Mouse (Mus musculus) CD4-positive, CD25-positive, alpha-beta regulatory T cell, adult 4 months (primary cell): ENCODE measurements around the gene Il1rn. TPM values are rescaled to one million over a fixed set of nuclear protein-coding genes. Genes with fewer than 3 reads are reported as not detected.

Source experiments
- ATAC-seq: one replicate; pipeline ENCODE4 v1.8.0; 2017
- polyA plus RNA-seq, 2 experiments: library from polyadenylated mRNA; unstranded; fragments of 100-300 nt; shearing (Covaris generic); gene quantifications; one replicate each; pipeline ENCODE4 v1.2.1; 2017

Il1rn gene
- polyA plus RNA-seq, 2 experiments from 2014 or later: 1.9 to 4.8 TPM

DNA sequence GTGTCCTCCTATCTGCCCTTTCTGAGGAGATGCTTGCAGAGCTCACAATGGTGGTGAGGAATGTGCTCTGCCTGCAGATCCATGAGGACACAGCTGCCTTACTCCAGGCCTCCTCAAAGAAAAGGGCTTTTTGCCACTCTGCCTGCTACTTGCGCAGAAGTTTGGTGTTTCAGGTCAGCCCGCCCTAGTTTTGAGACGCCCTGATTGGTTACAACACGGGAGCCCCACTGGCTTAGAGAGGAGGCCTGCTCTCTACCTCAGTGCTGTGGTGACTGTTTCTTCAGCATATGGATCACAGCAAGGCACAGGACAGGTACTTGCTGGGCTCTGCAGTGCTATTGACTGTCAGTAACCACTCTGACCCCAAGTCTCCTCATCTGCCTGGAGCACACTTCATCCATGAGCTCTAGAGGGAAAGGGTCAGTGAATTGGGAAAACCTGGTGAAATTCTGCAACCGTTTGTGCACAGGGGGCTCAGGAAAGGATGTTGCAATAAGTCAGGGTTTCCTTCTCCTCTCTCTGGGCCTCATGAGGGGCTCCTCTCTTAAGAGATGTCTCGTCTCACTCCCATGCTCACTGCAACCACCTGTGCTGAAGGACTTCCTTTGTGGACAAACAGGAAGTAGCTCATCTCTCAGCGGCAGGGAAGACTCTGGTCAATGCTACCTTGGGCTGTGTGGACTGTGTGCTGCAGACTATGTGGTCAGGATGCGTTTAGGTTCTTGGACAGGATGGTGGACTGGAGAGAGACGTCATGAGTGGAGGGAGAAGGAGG is 46.0 kb downstream of the Il1rn start:
- ATAC-seq: no peak

DNA sequence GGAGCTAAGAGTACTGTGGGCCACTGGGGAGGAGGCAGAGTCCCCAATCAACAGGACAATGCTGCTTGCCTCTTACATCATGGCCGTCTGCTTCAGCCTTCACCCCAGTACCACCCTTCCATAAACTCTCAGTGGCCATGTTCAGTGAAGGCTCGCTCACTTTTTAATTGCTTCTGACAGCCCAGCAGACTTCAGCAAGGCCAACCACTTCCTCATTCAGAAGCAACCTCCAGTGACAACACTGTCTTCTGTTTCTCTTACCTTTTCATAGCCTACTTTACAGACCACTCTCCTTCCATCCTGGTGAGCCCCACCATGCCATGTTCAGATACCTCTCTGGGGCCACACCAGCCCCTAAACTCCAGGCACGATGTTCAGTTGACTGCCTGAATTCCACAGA is 47.0 kb downstream of the Il1rn start:
- ATAC-seq: no peak

DNA sequence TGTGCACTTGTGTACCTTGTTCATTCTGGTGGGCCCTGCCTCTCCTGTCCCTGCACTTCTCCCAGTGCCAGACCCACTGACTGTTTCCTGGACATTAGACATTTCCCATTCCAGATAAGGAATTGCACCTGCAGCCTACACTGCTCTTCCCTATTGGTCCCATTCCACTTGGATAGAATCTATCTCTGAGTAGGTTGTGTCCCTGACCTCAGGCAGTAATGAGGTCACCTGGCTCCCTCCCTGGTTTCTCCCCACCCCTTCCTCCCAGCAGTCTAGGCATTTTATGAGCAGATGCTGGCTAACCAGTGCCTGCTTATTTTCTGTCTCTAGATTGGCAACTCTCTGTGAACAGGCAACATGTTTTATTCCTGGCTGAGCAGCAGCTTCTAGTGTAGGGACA is 47.7 kb downstream of the Il1rn start:
- ATAC-seq: no peak

DNA sequence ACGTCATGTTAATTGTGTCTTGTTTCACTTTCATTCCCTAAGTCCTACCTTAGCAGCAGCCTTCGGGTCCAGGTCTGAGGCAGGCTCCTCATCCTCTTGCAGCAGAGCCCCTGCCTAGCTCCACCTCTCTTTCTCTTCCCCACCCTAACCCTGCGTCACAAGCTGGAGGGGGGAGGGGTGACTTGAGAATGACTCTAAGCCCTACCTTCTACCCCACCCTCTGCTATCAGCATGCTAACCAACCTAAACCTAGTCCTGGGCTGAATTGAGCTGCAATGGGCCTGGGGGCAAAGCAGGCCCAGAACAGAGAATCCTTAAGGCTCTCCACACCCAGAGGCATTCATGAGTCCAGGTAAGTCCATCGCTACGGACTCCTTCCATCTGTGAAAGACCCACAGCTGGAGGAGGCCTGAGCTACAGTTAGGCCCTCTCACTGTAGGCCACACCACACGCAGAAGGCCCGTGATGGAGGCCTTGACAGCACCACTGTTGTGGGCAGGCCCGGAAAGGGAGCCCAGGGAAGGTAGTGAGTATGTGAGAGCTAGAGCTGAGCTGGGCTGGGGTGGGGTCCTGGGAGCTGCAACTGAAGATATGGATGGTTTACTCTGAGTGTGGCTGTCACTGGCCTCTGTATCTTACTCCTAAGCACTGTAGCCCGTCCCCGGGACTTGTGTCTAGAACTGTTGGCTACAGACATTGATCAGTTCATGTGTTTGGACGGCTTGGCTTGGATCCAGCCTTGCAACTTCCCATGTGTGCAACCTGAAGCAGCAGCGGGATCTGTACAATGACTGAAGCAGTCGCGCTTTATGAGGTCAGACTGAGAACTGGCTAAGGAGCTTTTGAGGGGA is 48.7 kb downstream of the Il1rn start:
- peak; percentile 78 for ATAC-seq

DNA sequence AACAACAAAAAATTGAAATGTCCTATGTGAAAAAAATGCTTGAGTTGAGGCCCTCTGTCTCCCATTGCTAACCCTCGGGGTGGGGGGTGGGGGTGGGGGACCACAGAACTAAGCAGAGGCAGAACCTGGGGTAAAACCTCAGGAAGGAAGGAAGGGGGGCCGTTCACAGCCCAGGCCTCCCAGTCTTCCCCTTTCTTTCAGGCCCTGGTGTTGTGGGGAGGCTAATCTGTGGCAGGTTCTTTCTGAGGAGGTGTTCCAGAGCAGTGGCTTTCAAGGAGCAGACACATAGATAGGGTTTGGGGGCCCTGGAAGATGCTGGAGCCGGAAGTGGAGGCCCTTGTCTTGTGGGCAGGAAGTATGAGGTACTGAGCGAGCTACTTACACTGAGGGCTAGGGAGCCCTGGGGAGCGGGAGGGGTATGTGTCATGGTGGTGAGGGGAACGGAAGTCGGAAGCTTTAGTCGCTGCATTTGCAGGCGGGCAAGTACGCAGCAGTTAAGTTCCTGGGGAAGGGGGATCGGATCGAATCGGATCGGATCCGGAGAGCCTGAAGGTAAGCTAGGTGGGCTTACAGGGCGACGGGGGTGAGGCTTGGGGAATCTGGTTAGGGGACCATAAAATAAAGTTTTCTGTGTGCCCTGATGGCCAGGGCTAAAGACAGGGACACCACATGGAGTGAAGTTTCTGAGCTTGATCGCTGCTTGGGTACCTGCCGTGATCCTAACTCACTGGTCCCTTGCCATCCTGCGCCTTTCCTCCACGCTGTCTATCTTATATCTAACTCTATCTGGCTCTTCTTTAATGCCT is 49.7 kb downstream of the Il1rn start:
- peak; percentile 80 for ATAC-seq

DNA sequence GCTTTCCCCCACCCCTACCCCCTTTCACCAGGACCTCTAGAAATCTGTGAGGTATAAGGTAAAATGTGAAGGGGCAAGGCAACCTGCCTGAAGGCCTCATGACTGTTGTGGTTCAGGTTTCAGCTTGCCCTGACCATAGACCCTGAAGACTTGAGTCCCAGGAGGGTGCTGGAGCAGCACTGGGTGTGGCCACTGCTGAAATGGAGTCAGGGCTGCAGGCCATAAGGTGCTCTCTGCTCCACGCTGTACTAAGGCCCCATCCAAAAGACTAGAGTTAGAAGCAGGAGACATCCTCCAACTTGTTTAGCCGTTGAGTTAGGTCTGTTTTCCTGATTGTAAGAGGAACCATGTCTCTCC is 50.3 kb downstream of the Il1rn start:
- ATAC-seq: no peak

DNA sequence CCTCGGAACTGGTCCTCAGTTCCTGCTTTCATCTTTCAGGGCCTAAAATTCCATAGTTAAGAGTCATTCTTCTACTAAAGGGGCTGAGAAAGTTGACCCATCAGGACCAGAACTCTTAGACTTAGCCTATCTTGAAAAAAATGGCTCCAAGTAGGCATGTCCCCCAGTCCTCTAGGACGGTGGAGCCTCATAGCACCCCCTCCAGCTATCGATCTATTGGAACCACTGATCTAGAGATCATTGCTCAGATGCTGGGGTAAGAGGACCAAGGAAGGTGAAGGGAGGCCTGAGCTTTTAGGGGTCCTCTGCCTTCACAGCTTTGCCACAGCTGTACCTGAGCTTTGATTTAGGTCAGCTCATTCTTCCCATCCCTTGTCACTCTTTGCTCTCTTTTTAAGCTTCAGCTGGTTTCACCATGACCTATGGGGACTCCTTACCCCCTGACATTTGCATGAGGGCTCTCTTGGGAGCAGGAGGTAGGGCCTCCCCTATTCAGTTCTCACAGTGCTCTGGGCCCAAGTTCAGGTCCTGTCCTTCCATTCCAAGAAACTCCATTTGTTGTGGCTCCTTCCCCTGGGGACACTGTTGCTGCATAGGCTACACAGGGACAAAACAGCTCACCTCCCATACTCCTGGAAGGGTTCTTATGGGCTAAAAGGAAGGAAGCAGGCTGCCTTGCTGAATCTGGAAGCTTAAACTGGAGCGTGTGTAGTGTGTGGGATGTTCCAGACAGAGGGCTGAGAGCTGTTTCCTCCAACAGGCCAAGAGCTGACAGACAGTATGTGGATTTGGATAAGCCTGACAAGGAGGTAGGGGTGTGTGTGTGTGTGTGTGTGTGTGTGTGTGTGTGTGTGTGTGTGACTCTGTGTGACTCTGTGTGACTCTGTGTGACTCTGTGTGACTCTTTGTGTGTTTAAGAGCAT is 51.0 kb downstream of the Il1rn start:
- ATAC-seq: no peak

DNA sequence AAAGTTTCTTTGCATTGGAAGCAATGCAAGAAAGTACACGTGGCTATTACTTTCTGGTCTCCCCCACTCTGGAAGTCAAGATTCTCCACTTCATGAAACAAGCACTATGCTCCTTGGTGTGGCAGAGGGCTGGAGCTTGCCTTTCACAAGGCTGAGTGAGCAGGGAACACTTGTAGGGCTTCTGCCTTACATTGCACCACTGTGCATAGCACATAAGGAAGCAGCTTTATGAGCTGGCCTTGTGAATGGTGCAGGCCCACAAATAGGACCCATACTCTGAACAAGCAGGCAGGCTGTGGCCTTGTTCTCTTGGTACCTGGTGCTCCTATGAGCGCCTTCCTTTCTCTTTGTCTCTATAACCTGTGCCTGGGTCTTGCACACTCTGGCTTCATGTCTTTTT is 56.6 kb downstream of the Il1rn start:
- no peak for ATAC-seq

DNA sequence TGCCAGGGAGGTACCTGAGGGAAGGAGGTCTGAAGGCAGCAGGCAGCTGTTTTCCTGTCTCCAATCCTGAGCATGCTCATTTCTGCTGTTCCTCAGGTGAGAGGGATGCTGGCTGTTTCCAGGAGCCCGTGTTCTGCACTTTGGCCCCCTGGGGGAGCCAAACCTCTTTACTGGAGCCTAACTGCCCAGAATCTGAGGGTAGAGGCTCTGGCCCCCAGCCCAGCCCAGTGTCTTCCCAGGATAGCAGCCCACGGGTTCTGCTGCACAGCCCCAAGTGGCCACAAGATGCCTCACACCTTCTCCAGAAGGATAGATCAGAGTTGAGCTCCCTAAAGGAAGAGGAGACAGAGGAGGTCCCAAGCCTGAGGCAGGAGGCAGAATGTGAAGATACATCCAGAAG is 60.5 kb downstream of the Il1rn start:
- ATAC-seq: no peak

DNA sequence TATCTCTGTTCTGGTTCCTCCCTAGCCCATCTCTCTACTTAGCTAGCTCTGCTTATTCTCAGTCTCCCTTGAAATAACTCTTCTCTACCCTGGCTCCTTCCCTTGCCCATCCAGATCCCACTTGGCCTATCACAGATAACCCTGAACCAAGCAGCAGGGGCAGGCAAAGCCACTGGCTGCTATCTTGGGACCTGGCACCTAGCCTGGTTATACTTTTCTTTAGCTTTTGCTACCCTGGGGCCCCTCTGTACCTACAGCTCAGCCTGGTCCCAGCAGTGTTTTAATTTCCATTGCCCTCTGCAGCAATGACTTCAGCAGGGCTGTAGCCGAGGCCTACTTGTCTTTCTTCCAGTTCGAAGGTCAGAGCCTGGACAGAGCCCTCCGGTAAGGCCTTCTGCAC is 64.1 kb downstream of the Il1rn start:
- no peak for ATAC-seq

Other genes starting within 250 kb of the Il1rn start
- gene Tbpl2, start 240.3 kb upstream of the Il1rn start, polyA plus RNA-seq: not detected
- gene Il1f8, start 183.7 kb upstream of the Il1rn start, polyA plus RNA-seq: not detected
- not detected for gene Il1f9, start 150.4 kb upstream of the Il1rn start, polyA plus RNA-seq
- gene Il1f6, start 121.4 kb upstream of the Il1rn start, polyA plus RNA-seq: not detected
- gene Il1f5, start 59.9 kb upstream of the Il1rn start, polyA plus RNA-seq: not detected
- gene Il1f10, start 45.7 kb upstream of the Il1rn start, polyA plus RNA-seq: not detected
- 100 to 1,000 TPM in 1 of 2 experiments, 10 to 100 TPM in 1; 86.5 to 142 TPM for gene Psd4, start 30.7 kb downstream of the Il1rn start, polyA plus RNA-seq
- gene Pax8, start 138.7 kb downstream of the Il1rn start, polyA plus RNA-seq: not detected